Mouse (Mus musculus) megakaryocyte, embryonic 14.5 days (primary cell): ENCODE data around the gene Dixdc1. TPM values are rescaled to one million over a fixed set of nuclear protein-coding genes. Genes with fewer than 3 reads are reported as not detected.
A peak's percentile ranks its signal among the peaks of the same experiment; 100 is the strongest.

Experiments used
- H3K27me3 ChIP-seq: replicated peaks from 2 replicates; pipeline ENCODE3; 2012; ENCODE audit warnings: inconsistent platforms
- H3K36me3 ChIP-seq: replicated peaks from 2 replicates; pipeline ENCODE3; 2012; ENCODE audit warnings: low read length, inconsistent platforms, mixed read lengths
- H3K4me1 ChIP-seq: 2 replicates; pipeline ENCODE4 v1.6.1; 2012; ENCODE audit warnings: inconsistent platforms
- H3K4me3 ChIP-seq: replicated peaks from 2 replicates; pipeline ENCODE3; 2012; ENCODE audit warnings: moderate library complexity, mild to moderate bottlenecking, inconsistent platforms
- H3K9me3 ChIP-seq: 2 replicates; pipeline ENCODE4 v1.6.1; 2012; ENCODE audit warnings: inconsistent platforms
- FLI1 ChIP-seq: IDR thresholded peaks from 2 replicates; pipeline ENCODE4 v1.6.1; 2012; ENCODE audit warnings: low read length, inconsistent platforms, mixed read lengths
- GATA1 ChIP-seq: IDR thresholded peaks from 3 replicates; pipeline ENCODE4 v1.6.1; 2012; ENCODE audit warnings: mixed read lengths, low read length, inconsistent platforms, borderline replicate concordance
- polyA plus RNA-seq: library from polyadenylated mRNA; stranded (reverse); fragments of >175 nt; gene quantifications from 2 replicates; pipeline ENCODE4 v1.2.3, GENCODE M21; 2012; ENCODE audit warnings: low replicate concordance; ENCODE audit not compliant: insufficient read depth

Dixdc1 gene
- not detected in 2 replicates for polyA plus RNA-seq

GRCm38 (mm10) chr9:50738914-50739870, at the start of gene Dixdc1:
Dixdc1 (minus strand) TSS chr9:50739517.
- H3K9me3 ChIP-seq = no peaks in the 10 kb centered on the region
- no peaks in the 10 kb centered on the region for H3K36me3 ChIP-seq
- peaks cover 29% of the 10 kb centered on the region for H3K4me1 ChIP-seq
- H3K27me3 ChIP-seq = peaks cover 19% of the 10 kb centered on the region
- H3K4me3 ChIP-seq = peak within 1 kb of the TSS; percentile 88
- no peak for TF ChIP-seq FLI1
- no peak for TF ChIP-seq GATA1

DNA sequence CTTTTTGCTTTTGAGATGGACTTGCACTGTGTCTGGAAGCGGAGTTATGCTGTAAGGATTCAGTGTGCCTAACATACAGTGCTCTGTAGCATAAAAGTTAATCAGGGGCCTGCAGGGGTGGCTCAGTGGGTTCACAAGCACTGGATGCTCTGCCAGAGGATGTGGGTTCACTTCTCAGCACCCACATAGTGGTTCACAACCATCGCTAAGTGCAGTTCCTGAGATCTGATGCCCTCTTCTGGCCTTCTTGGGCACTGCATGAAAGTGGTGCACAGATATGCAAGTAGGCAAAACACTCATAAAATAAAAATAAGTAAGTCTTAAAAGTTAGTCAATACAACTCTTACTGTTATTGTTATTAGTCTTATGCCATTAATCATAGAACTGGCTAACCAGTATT, 42.8 kb upstream of the Dixdc1 start:
- Histone ChIP-seq H3K36me3 (peaks cover 88% of the 10 kb centered on the region), H3K9me3 (no peaks in the 10 kb centered on the region), H3K4me3 (no peak overlapping the region), H3K27me3 (no peaks in the 10 kb centered on the region), H3K4me1 (peaks cover 3% of the 10 kb centered on the region; the same call in 1 of the 2 replicates)
- no peak for TF ChIP-seq FLI1
- TF ChIP-seq GATA1 = no peak

- TF ChIP-seq FLI1 (no peak), GATA1 (no peak)
- H3K9me3 ChIP-seq = no peaks in the 10 kb centered on the region
- H3K4me3 ChIP-seq = peak overlapping the region; percentile 96
- H3K4me1 ChIP-seq = peaks cover 18% of the 10 kb centered on the region
- H3K36me3 ChIP-seq = peaks cover 47% of the 10 kb centered on the region
- H3K27me3 ChIP-seq = no peaks in the 10 kb centered on the region
Measured at GRCm38 (mm10) chr9:50776162-50776760, 36.9 kb upstream of the Dixdc1 start.

GRCm38 (mm10) chr9:50775662-50776126, 36.4 kb upstream of the Dixdc1 start:
- H3K27me3 ChIP-seq = no peaks in the 10 kb centered on the region
- H3K9me3 ChIP-seq = no peaks in the 10 kb centered on the region
- no peak for TF ChIP-seq GATA1
- no peak for TF ChIP-seq FLI1
- H3K4me3 ChIP-seq = peak overlapping the region; percentile 96
- peaks cover 46% of the 10 kb centered on the region for H3K36me3 ChIP-seq
- peaks cover 18% of the 10 kb centered on the region for H3K4me1 ChIP-seq

DNA sequence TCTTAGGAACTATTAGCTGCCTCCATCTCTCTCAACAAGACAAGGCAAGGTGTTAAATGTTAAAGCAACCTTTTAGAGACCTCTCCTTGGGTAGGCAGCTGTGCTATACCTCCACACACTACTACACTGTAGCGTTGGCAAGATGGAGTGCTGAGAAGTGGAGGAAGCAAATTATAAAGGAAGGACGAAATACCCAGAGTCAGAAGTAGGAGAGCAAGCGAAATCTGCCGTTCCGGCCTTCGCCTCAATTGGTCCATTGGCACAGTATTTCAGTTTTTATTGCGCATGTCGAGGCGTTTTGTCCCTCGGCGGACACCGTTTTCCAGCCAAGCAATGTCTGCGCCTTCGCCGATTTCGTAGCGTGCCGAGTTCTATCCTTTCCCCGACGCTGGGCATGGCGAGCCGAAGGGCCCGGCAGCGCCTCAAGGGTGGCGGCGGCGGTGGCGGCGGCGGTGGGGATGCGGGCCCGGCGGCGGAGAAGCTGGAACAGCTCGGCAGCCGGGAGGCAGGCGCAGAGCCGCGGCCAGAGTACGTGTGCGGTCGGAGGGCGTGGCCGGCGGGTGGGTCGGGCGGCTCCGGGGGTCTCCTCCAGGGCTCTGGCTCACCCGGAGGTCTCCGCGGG, 35.8 kb upstream of the Dixdc1 start, which contains the start of the genes Alg9 and 1110032A03Rik:
Alg9 (plus strand) TSS at position 29 of the 622 bp plus-strand sequence.
1110032A03Rik (minus strand) TSS at position 530 of the 622 bp plus-strand sequence.
- no peaks in the 10 kb centered on the region for H3K9me3 ChIP-seq
- no peaks in the 10 kb centered on the region for H3K27me3 ChIP-seq
- no peak for TF ChIP-seq GATA1
- peaks cover 43% of the 10 kb centered on the region for H3K36me3 ChIP-seq
- H3K4me3 ChIP-seq = peak within 1 kb of the TSS; percentile 96
- H3K4me1 ChIP-seq = peaks cover 18% of the 10 kb centered on the region

DNA sequence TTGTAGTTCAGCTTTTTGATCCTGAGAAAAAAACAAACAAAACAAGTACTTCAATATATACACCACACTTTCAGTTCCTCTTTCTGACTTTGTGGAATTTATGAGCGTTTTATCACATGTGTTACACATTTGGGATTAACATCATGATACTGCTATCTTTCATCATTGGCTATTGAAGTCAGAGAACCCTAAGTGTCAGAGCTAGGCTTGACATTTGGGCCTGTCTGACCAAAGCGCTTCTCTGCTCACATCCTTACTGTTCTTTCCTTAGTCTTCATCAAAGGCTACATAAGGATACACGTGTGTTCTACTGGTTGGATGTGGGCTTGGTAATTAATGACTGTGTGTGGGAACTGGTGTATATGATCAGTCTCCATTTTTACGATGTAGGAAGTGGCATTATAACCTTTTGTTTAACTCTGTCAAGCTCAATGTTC, 34.7 kb upstream of the Dixdc1 start:
- Histone ChIP-seq H3K27me3 (no peaks in the 10 kb centered on the region), H3K4me1 (peaks cover 27% of the 10 kb centered on the region), H3K36me3 (peaks cover 35% of the 10 kb centered on the region), H3K9me3 (no peaks in the 10 kb centered on the region), H3K4me3 (peak overlapping the region; percentile 96)
- TF ChIP-seq GATA1 = no peak
- no peak for TF ChIP-seq FLI1

DNA sequence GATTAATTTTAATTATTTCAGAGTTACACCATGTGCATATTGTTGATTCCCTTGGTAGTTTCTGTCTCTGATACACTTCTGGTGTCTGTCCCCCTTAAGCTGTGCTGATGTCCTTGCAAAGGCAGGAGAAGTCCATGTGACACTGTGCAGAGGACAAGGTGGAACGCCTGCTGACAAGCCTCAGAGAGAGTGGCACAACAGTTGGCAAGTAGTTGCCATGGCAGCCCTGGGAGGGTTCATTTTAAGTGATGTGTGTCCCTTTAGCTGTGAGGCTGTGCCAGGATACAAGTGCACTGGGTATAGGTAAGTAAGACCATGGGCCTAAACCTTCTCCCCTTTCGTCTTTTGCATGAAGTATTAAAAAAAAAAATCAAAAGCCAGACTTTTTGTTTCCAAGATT, 30.7 kb upstream of the Dixdc1 start:
- no peak overlapping the region for H3K4me3 ChIP-seq
- peaks cover 37% of the 10 kb centered on the region for H3K4me1 ChIP-seq
- no peaks in the 10 kb centered on the region for H3K27me3 ChIP-seq
- no peaks in the 10 kb centered on the region for H3K9me3 ChIP-seq
- TF ChIP-seq FLI1 (no peak), GATA1 (no peak)
- peaks cover 22% of the 10 kb centered on the region for H3K36me3 ChIP-seq

DNA sequence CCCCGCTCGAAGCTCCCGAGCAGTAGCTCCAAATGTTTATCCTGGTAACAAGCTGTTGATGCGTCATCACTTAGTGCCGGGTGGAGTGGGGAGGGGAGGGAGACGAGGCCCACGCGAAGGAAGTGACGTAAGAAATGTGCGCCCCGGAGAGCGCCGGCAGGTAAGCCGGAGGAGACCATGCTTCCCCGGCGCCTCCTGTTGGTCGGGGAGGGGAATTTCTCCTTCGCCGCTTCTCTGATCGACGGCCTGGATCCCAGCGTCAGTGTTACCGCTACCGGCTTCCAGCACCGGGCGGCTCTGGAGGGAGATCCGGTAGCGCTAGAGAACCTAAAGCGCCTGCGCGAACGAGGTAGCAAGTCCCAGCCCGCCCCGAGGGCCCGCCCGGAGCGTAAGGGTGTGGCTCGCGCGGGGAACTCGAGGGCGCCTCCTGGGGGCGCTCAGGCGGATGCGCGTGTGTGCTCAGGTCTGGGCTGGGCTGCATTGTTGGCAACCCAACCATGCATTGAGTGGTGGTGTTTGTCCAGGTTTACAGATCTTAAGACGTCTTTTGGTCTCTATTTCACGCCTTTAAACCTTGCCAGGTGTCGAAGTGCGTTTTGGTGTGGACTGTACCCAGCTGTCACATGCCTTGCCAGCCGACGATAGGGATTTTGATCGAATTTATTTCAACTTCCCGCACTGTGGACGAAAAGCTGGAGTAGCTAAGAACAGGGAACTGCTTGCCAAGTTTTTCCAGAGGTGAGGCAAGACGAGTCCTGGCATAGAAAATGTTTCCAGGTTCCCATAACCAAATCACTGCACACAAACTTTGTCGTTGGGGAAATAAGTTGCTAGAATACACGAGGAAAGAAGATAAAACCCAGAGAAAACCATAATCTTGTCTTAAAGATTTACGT, 29.0 kb upstream of the Dixdc1 start, which contains the start of gene Fdxacb1:
Fdxacb1 (plus strand) TSS at position 130 of the 896 bp plus-strand sequence.
- H3K4me1 ChIP-seq = peaks cover 30% of the 10 kb centered on the region
- H3K4me3 ChIP-seq = peak within 1 kb of the TSS; percentile 99

More for the DNA sequence above, 29.0 kb upstream of the Dixdc1 start, which contains the start of gene Fdxacb1:
- peaks cover 32% of the 10 kb centered on the region for H3K36me3 ChIP-seq
- TF ChIP-seq GATA1 (no peak), FLI1 (no peak)
- H3K9me3 ChIP-seq = no peaks in the 10 kb centered on the region
- no peaks in the 10 kb centered on the region for H3K27me3 ChIP-seq
